Mouse (Mus musculus) megakaryocyte progenitor cell, adult 5-6 weeks (primary cell): ENCODE measurements around the gene Olr1. TPM values are rescaled to one million over a fixed set of nuclear protein-coding genes. Genes with fewer than 3 reads are reported as not detected.

Experiments used
- ATAC-seq: replicated peaks from 2 replicates; pipeline ENCODE4 v1.8.0; 2016; ENCODE audit warnings: mild to moderate bottlenecking, moderate TSS enrichment, inconsistent platforms; ENCODE audit not compliant: poor library complexity
- total RNA-seq, 2 experiments: library from RNA; stranded (forward) in 1 of 2; stranded (reverse) in 1 of 2; fragments of 157-497, 149-512 nt in 1 of 2; fragments of 200-1000 nt in 1 of 2; gene quantifications; 2 replicates each; pipeline versions ENCODE4 v1.2.3 to v1.2.4; 2015 to 2017

Gene Olr1
- 31.6 and 33.4 TPM in 2 replicates for total RNA-seq (2015)
- 17.3 and 51.7 TPM in 2 replicates for total RNA-seq (2017)

DNA sequence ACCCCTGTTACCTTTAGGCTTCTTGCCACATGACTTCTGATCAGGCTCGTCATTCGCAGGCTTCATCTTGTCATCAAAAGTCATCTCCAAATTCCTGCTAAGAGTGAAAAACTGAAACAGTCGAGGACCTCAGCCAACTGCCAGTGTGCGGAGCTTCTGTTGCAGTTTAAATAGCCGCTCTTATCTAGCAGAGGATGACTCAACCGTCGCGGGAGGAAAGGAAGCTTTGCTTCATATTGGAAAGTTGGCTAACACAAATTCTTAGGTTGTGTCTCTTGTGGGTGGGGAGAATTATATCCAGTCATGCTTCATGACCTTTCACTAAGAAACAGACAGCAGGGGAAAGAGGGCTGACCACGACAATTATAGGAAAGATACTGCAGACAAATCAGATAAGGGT lies at the start of gene Olr1:
Gene Olr1, minus strand, starts transcription at position 142 of the 400 bp plus-strand sequence.
- peak; percentile 93 for ATAC-seq

DNA sequence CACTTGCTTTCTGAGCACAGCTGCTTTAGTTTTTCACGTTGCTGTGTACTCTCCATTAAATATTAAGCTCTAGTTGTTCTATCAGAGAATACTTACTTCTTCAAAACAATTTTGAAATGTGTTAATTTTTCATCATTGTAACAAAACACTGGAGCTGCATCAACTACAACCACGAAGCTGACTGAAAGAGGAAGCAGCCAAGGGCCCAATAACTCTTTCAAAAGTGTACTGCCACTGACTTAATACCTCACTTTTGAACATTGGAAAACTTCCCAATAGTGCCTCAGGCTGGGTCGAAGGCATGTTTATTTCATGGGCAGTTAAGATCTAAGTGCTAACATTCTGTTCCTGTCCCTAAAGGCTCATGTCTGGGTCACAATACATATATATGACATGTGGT lies 41.0 kb upstream of the Olr1 start:
- peak; percentile 68 for ATAC-seq

DNA sequence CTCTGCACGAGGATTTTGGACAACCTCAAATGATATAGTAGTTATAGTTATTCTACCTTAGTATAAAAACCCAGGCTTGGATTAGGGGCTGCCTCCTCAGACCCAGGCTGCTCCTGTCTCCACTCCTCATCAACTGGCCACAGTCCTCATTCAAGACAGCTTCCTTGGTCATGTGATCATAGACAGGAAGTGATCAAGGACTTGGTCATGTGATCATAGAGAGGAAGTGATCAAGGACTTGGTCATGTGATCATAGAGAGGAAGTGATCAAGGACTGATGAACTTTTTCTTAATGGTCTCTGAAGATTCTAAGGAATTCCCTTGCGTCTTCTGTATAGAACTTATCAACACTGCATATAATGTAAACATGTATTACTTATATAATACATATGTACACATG lies 40.3 kb upstream of the Olr1 start:
- ATAC-seq, result no peak

DNA sequence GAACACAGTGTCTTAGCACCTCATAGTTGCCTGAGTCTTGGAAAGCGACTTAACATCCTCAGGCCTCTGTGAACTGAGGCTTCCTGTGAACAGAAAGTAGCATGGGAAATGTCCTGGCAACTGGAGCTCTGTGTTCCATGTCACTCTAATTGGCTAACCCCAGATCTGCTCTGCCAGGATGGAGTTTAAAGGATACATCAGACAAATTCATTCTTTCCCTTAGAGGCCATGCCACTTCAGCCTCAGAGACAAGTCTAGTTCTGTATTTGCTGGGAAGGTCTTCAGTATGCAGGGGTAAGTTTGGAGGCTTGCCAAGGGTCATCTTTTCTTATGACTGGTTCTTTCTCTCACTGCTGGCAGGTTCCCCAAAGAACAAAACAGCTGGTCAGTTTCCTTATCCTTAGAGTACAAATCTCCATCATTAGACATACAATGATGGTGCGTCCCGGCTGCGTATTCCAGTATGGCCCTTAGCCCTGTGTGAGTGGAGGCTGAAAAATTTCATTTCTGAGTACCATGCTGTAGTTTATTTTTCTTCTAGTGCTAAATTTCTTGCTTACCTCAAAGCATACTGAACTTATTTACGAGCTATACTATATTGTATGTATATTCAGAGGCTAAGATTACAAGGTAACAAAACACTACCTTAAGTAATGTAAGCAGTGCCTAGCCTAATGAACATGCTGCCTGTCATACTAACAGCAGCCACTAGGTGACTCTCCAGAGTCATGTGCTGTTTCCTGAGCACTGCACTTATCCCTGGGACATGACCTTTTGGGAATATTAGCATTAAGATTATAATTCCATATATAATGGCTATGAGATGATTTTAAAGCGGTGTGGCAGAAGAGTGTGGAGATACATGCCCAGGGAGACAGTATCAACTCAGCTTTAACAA lies 37.0 kb upstream of the Olr1 start:
- ATAC-seq, result peak; percentile 86

DNA sequence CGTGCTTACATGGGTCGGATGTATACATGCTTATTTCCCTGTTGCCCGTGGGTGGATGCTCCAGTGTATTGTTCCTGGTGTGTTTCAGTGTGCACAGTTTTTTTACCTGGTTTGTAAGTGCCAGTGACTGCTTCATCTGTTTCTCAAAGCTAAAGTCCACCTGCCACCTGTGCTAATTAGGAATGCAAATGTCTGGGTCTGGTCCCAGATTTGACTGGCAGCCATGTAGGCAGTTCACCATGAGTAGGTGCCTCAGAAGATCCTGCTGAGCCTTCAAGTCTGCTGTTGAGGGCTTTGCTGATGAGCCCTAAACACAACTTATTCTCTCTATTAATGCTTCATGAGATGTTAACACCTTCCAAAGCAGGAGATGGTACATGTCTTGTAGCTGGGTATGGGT lies 35.6 kb upstream of the Olr1 start:
- ATAC-seq, result no peak

DNA sequence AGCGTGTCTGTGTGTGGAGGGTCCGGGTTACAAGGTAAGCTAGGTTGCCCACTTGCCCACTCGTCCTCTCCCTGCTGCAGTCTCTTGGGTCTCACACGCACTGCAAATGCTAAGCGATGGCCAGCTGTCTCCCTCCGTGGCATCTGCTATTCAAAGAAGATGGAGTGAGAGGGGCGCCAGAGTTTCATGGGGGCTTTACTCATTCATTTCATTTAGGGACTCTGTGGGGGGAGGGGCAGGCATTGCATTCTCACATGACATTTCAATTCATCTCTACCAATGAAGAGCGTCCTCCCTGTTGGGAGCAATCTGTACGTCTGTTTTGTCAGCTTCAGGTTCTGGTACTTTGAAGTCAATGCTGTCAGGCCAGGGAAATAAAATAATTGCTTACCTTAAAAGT lies 35.0 kb upstream of the Olr1 start:
- ATAC-seq, result no peak

DNA sequence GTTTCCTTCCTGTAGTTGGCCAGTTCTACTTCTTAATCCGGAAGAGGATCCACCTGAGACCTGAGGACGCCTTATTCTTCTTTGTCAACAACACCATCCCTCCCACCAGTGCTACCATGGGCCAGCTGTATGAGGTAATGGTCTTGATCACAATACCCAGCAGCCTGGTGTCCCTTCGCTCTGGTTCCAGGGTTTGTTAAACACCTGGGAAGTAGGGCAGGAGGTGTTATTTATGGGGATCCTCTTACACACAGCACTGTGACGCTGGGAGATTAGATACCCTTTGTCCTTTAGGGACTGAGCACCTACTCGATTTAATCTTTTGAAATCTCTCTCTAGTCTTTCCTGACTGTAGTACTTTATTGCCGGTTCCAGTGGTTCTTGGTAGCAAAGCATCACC lies 31.6 kb upstream of the Olr1 start:
- ATAC-seq, result no peak

DNA sequence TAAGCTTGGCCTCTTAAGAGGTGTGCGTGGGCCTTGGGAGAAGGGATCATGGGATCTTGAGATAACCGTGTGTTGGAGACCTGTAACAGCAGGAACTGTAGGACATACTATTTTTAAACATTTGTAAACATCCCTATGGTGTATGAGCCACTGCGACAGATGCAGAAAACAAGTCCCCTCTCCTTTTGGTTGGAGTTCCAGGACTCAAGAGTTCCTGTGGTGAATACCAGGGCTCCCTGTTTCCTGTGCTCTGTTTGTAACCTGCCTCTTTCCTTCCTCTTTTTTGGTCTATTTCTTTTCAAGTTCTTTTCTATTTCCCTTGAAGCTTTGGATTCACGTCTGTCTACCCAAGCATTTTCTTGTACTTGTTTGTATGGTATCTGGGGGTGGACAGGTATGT lies 28.8 kb upstream of the Olr1 start:
- peak; percentile 13; the same call in 1 of the 2 replicates for ATAC-seq

DNA sequence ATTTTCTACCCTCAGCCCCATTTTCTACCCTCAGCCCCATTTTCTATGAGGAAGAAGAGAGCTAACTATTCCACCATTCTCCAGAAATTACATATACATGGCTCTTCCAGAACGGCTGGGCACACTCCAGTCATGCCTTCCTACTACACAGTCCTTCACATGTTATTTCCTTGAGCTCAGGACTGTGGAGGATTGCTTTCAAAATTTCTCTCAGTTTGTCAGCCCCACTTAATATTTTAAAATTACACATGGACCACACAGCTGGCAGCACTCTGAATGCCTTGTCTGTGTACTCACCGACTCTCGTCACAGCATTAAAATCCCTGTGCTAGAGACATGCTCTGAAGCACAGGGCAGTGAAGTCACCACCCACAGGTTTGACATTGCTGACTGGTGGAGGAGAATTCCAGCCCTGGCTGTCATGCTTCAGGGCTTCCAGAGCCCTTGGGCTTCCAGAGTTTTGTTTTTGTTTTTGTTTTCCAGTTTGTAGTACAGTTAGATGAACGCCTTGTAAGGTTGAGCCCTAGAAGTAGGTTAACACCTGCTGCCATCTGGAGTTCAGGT lies 27.7 kb upstream of the Olr1 start:
- ATAC-seq, result no peak

DNA sequence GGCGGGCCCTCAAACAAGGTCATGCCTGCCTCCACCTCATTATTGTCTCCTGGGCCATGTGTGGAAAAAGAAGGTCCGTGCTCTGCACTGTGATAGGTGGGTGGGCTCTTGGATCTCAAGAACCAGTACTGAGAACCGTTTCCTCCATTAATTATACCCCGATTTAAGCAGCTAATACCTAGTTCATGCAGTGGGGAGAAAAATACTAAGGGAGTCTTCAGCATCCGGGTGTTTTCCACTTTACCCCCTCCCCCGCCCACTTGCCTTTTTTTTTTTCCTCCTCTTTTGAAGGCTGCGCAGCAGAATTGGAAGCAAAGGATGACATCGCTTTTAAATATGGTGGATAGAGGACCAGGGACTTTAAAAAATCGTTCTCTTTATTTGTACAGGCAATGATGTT lies 27.1 kb upstream of the Olr1 start:
- peak; percentile 21 for ATAC-seq

DNA sequence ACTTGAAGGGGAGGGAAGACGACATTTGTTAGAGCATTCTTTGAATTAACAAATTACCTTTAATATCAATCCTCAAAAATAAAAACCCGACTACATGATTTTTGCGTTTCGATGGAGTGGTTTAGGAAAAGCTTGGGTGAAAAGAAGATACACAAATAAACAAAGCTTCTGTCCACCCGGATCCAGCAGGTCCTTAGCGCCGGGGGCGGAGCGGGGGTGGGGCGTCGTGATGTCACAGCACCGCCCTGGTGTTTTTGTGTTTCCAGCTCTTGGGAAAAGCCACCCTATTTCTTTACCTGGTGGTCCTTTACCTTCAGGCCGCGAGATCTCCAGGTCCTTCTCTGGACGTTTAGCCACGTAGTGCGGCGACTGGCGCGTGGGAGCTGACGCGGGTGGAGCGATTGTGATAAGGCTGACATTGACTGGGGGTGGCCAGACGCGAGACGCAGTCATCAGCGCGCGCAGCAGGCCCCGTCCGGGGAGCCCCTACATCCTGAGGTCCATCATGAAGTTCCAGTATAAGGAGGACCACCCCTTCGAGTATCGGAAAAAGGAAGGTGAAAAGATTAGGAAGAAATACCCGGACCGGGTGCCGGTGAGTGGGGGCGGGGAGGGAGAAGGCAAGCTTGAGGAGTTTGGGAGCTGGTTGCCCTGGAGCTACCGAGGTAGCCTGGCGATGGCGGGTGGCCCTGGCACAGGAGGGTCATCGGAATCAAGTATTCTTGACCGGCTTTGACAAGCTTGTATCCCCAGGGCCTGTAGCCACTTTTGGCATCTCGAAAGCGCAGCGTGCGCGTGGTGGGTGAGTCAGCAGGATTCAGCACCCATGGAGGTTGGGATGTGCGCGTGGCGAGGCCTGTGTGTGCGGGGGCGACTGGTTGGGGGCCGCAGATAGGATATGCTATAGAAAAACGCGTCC lies 26.2 kb upstream of the Olr1 start, which contains the start of gene Gabarapl1:
Gene Gabarapl1, plus strand, starts transcription at position 219 of the 919 bp plus-strand sequence.
- peak; percentile 66 for ATAC-seq

DNA sequence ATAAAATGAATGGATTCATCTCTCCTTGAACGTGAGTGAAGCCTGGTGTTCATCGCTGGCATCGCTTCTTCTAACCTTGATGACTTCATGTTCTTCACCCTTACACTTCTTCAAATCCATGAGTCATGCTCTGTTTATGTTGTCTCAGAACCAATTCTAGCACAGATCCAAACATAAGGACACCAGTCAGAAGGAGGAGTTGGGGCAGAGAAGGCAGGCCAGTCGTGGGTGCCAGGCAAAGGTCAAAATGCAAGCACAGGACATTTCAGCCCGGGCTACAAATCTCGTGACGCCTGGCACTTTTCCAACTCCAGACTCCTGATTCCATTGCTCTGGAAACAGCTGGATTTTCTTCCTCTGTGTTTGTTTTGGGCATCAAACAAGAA lies 25.6 kb upstream of the Olr1 start:
- peak; percentile 14 for ATAC-seq

DNA sequence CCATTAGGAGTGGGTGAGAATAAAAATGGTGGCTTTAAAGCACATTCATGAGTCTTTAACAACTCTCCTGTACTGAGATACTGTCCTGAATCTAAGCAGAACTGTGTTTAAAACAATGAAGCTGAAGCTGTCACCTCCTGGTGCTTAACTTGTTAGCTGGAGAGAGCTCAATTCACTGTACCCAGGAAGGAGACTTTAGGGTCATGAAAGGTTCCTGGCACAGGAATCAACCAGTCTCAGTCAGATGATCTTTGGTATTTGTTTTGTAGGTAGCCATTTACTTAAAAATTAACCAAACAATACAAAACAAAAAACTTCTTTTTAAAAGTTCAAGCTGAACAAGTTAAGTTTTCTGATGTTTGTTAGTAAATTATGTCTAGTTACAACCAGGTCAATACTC lies 23.3 kb upstream of the Olr1 start:
- no peak for ATAC-seq

DNA sequence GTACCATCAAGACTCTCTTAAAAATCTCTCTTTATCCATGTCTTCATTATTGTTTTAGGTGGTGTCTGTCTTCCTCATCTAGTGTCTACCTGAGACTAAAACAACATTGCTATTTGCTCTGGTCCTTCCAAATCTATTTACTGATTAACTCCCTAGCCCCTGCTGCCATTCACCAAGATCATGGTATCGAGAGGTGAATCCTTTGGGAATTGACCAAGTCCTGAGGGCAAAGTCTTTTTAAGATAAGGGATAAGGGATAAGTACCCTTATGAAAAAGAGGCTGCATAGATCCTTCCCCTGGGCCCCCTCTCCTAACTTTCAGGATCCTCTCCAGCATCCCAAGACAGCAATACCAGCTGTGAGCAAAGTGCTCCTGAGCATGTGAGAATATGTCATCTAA lies 22.6 kb upstream of the Olr1 start:
- ATAC-seq, result no peak

DNA sequence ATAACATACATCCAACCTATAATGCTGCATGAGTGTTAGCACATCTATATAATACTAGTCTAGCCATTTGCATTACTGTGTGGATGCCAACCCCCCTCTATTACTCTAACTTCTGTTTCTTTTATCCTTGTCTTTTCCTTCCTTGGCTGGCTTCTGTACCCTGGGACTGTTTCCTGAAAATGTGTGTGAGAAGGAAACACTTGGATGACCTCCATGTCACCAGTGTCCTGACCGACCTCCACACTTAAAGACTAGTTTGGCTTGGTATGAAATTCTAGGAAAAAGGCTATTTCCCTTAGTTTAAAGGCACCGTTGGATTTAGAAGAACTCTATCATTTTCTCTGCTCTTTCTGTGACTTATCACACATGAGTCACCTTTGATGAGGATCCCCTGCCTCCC lies 20.5 kb upstream of the Olr1 start:
- no peak for ATAC-seq

DNA sequence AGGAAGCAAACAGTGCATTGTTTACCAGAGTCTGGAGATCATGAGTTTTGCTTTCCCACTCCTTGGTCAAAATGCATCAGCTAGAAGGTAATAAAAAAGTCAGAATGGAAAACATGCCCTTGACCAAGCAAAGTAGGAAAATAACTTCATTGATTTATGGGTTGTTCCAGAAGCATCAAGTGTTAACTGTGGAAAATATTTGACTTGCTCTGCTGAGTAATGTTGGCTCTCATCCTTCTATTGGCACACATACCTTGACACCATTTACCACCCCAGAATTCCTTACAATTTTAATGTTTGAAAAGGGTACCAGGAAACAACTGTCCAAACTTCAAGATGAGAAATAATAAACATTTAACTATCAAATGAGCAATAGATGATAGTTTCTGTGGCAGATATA lies 19.1 kb upstream of the Olr1 start:
- ATAC-seq, result no peak

DNA sequence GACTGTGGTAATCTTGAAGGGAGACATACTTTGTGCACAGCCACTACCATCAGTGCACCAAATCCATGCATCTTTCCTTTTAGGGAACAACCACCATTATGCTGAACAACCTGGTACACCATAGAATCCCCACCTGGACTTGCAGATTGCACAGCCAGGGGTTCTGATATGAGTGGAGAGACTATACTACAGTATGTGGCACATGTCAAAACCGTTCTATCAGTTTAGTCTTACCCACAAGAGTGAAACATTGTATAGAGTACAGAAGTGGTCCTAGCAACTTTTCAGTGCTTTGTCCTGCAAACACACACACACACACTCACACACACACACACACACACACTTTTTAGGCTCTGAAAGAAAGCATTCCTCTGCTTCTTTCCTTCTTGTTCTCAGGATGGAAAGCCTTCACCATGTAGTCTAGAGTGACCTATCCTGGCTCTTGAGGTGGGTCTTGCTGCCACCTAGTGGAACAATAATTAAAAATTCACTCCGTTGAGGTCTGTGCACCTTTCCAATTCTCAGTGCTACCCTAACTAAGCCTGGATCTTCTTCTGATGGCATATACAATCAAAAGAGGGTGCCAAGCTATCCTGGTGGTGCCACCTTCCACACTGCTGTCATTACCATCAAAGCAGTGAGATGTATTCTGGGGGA lies 10.9 kb upstream of the Olr1 start:
- peak; percentile 64 for ATAC-seq

DNA sequence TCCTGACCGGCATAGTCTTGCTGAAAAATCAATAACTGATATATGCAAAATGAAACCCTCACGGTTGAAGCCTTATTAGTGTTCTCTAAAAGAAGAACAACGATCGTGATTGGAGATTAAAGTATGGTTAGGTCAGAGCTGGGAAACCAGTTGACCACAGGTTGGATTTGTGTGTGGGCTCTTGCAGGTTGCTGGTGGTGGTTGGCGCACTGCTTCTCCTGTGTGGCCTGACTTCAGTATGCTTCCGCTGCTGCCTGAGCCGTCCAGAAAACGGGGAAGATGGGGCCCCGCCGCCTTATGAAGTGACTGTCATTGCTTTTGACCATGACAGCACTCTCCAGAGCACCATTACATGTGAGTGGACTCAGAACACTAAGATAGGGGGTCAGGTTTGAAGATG lies 9.4 kb upstream of the Olr1 start:
- ATAC-seq, result peak; percentile 49

DNA sequence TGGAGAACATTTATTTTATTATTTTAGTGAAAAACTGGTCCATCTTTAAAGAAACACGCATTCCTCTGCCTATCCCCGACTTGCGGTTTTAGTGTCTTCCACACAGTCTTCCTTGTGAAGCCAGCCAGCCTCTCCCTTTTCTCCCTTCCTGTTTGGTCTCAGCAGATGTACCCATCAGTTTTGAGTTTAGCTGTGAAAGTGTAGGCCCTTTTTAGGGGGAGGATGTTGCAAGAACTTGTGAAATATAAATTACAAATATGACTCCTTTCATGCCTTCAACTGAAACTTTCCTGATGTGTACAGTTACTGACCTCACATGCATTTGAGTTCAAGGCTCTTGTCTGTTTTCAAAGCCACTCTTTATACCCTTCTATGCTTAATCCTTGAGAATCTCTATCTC lies 8.1 kb upstream of the Olr1 start:
- ATAC-seq, result peak; percentile 73

DNA sequence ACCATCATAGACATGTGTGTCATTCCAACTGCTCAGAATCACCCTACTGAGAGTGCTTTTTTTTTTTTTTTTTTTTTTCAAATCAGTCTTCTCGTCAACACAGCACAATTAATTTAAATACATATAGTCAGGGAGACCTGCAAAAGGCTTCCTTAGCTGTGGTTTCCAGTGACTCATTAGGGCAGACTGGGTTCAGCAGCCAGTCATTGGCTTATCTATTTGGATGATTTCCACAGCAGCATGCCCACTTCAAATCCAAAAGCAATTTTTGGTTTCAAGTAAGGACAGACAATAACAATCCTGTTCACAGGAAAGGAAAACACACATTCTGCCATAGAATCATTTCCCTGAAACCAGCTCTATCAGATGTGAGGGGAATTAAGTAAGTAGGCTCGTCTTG lies 7.4 kb upstream of the Olr1 start:
- ATAC-seq, result no peak

DNA sequence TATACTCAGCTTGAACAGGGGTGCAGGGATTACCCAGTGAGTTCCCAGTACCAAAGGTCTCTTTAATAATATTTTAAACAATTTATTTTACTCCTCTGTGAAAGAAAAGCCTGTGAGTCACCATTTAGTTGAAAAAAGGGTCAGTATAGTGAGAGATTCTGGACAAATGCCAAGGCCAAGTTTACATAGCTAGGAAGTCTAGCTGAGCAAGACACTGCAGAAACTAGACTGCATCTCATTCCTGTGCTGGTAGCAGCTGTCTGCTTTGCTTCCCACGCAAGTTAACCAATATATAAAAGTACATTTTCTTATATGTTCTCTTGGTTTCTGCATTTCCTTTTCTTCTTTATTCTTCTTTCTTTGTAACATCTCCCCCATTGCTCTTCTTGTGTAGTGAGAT lies 6.4 kb upstream of the Olr1 start:
- ATAC-seq, result no peak
